Mouse (Mus musculus): ENCODE measurements around the gene Cd82.

The Cd82 gene

DNA sequence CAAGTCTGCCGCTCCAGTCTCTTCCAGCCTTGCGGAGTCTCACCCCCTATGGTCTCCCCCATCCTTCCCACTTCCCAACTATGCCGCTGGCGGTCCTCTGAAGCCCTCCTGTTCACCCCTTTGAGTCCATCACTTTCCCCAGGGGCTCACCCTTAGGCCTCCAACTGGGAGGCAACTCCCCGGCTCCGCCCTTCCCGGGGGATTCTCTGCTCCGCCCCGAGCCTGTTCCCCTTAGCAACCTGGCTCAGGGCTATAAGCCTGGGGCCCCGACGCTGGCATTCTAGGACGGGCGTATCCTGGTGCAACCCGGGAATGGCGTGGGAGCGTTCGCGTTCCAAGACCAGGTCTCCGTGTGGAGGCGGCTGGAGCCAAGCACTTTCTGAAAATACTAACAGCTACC lies at the start of gene Cd82:
TSS of gene Cd82 (minus strand) at position 381 of the 400 bp plus-strand sequence.
- DNase-seq (ENCODE audit: low spot score) = peak; percentile 85

DNA sequence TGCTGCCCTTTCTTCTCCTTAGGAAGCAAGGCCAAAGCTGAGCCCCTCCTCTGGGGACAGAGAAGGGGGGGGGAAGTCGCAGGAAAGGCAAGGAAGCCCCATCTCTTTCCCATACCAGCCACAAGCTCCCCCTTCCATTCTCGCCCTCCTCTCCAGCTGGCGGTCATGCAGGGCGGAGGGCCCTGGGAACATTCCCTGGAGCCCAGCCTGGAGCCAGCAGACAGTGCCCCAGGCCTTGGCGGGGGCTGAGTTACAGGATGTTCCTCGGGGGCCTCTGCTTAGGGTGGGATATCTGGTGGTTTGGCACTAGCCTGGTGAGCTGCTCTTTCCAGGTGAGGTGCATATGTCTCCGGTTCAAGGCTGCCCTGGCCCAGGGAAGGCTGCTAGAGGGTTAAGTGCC lies 49.2 kb upstream of the Cd82 start:
- DNase-seq (ENCODE audit: low spot score) = peak; percentile 49

DNA sequence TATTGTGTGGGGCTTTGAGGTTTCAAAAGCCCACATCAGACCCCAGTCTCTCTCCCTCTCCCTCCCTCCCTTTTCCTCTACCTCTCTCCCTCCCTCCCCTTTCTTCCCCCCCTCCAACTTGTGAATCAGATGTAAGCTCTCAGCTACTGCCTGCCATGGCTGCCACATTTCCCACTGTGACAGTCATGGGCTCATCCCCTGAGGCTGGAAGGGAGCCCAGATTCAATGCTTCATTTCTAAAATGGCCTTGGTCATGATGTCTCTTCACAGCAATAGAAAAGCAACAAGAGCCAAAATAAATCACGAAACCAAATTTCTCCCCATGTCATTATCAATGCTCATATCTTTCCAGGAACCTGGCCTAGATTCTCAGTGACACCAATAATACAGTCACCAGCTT lies 47.9 kb upstream of the Cd82 start:
- no peak for DNase-seq (ENCODE audit: low spot score)

DNA sequence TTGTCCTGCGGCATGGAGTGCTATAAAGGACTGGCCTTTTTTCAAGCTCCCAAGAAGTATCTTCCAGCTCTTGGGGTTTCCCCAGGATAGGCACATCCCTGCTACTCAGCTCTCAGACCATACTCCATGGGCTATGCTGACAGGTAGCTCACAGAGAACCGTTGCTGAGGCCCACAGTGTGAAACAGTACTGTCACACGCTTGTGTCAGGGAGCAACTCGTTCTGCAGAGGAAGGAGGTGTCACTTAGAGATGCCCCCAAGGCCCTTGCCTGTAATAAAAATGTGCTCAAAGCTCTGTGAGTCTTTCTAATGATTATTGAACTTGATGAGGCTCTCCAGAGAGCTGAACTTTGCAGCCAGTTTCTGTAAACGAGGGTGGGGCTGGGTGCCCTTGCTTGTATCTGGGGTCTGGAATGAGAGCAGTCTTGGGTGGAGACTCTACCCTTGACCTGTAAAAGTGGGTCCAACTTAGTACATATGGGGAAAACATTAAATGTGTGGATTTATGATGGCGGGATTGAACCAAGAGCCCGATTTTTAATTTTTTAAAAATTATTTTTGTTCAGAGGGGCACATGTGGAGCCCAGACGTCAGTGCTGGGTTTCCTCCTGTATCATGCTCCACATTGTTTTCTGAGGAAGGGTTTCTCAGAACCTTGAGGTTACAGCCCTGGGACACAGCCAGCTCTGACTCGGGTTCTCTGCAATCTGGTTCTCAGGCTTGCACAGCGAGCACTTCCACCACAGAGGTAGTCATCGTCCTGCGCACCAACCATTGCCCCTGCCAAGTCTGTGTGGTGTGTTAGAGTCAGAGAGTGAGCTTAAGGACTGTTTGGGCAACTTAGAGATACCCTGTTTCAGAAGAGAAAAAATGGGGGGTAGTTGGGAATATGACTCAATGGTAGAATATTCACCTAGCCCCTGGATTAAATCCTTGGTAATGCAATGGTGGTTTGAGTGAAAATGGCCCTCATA lies 47.1 kb upstream of the Cd82 start:
- no peak for DNase-seq (ENCODE audit: low spot score)

DNA sequence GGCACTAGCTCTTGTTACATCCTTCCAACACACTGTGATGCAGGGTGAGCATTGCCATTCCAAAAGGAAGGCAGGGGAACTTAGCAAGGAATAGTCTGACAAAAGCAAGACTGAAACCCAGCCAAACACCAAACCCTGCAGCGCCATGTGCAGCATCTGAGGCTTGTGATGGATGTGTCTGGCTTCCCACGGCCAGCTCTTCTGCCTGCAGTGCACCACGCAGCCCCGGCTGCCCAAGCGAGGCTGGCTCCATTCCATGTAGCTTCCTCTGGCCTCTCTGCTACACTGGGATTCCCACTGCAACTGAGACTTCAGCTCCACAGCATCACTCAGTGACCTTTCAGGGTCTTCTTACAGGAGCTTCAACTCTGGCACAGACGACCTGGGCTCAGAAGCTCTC lies 42.2 kb upstream of the Cd82 start:
- no peak for DNase-seq (ENCODE audit: low spot score)

DNA sequence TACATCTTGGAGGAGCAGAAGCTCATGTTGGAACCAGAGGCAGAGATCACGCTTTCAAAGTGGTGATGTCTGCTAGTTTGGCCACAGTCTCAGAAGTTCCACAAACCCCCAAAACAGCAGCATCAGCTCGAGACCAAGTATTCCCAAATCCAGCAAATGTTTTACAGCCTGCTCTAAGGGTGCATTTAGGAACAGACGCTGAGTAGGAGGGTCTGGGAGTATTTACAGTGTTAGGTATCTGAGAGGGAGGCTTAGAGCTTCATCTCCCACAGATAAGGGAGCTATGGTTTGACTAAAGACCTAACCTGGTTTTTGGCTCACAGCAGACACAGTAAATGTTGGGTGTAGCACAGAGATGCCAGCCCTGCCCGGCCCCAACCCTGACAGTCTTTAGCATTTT lies 40.4 kb upstream of the Cd82 start:
- no peak for DNase-seq (ENCODE audit: low spot score)

DNA sequence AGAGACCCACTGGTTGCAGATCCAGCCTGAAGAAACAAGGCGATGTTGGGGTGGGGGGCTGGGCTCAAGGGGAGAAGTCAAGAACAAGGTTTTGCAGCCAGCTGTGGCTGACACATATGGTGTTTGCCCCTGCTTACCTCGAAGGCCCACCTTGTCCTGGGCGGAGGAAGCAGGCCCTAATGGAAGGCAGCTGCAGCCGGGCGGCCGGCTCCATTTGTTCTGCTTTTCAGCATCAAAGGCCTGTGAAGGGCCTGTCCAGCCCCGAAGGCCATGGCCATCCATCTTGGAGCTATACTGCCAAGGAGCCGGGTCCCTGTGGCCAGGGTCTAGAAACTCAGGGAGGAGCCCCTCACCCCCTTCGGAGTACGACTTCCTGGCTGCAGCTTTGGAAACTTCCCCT lies 38.4 kb upstream of the Cd82 start:
- DNase-seq (ENCODE audit: low spot score) = no peak

DNA sequence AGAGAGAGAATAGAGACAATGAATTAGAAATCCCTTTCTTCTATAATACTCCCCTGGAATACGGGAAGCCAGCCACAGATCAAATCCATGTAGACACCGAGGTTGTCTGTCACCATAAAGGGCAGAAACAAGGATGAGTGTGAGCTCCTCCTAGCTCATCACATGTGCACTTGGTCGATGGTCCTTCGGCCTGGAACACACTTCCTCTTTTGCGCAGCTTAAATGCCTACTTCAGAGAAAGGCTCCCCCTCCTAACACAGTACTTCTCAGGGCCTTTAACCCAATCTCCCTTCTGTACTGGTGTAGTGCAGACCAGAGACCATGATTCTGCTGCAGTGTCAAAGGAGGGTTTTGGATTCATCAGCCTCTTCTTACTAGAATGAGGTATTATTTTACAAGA lies 34.3 kb upstream of the Cd82 start:
- no peak for DNase-seq (ENCODE audit: low spot score)

DNA sequence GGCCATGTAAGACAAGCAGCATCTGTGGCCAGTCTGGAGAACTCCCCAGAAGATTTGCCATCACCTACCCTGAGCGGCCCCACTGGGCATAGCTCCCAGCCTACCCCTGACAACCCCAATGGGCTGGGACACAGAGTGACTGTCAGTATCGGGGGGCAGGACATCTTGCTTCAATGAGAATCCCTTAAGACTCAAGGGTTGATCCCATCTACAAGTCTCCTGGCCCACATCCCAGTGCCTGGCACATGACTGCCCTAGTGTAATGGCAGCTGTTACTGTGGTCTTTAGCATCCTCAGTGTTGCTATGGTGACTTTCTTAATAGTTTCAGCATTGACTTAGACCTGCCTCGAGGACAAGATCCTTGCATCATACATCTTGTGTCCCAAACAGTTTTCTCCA lies 32.2 kb upstream of the Cd82 start:
- no peak for DNase-seq (ENCODE audit: low spot score)

DNA sequence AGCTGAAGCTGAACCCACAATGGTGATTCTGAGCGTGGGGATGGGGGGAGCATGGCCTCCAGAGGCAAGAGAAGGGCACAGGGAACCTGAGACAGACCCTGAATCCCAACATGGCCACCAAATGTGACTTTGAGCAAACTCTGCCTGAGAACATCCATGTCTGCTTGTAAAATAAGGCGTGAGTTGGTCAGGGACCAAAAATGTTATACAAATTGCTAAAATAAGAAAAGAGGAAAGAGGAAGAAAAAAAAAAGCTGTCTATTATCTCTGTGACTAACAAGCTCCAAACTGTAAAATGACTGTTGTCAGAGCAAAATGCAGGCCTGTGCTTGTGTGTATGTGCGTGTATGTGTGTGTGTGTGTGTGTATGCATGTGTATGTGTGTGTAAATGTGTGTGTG lies 30.6 kb upstream of the Cd82 start:
- no peak for DNase-seq (ENCODE audit: low spot score)

DNA sequence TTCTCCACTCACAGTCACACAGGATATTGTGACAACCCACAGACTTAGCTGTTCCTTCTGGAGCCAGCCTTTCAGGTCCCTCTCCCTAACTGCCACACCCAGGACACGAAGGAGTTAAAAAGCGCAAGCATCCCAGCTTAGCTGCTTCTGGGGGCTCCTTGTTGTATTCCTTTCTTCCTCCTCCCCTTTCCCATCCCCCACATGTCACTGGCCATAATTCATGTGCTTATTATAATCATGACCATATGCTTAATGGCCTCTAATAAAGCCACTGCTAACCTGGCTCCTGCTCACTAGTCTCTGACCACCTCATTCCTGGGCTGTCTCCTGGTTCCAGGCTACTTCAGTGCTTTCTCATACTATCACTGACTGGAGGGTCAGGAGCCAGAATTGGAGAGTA lies 27.6 kb upstream of the Cd82 start:
- DNase-seq (ENCODE audit: low spot score) = no peak

DNA sequence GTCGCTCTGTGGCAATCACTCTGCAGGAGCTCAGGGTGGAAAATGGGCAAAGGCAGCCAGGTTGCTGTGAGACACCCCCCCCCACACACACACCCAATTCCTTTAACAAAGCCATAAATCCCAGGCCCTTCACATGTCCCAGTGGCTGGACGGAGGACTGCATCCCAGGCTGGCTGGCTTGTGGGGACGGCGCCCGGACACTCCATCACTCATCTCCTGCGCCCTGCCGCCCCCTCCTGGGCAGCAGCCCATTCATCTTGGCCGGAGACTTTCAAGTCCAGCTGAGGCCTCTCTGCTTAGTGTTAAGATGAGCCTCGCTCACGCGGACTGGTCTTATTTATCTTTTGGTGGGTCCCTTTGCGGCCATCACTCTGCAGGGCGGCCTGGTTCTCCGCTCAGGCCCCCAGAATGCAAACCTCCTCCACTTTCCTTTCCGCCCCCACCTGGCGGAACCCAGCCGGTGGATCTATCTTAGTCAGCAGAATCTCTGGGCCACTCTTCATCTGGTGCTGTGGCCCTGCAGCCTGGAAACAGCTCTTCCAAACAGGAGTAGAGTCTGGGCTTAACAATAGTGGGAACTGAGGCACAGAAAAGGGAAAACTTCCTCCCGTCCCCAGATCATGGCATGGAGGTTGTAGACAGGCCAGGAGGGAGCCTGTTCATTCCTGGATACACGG lies 26.1 kb upstream of the Cd82 start:
- DNase-seq (ENCODE audit: low spot score) = no peak

DNA sequence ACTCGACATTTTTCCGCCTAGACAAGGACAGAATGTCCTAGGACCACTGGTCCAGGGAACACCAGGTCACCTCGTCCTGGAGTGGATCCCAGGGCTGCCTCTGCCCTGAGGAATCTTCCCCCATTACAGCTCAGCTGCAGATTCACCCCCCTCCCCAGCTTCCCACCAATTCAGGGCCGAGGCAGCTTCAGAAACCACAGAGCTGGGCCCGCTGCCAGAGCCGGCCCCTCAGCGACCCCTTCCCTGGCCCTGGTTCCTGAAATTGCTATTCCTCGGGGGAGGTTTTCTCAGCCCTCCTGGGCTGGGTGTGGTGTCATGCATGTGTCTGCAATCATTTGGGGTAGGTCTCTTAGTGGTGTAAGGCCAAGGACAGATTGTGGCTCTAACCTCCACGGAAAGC lies 22.5 kb upstream of the Cd82 start:
- DNase-seq (ENCODE audit: low spot score) = peak; percentile 69

DNA sequence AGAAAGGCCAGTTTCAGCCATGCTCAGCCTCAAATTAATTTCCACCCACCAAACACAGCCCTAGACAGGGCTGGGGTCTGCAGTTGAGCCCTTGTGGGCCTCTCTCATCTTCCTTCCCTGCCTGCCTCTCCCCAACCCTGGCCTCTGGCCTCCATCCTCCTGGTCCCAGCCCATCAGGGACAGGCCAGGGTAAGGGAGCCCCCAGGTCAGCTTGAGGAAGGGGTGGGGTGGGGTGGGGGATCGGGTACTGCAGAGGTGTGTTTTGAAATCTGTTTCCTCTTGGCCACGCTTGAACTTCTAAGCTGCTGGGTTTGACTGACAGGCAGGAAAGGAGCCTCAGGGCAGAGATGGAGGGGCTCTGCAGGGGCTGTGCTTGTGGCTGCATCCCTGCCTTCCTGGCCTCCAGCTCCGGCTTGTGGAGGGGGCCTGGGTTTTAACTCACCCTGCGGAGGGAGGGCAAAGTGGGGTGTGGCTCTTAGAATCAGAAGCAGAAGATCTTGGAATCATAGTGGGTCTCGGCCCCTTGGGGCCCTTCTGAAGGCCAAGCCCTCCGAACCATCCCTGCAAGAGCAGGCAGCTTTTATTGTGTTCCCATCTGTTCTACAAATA lies 19.2 kb upstream of the Cd82 start:
- DNase-seq (ENCODE audit: low spot score) = no peak

DNA sequence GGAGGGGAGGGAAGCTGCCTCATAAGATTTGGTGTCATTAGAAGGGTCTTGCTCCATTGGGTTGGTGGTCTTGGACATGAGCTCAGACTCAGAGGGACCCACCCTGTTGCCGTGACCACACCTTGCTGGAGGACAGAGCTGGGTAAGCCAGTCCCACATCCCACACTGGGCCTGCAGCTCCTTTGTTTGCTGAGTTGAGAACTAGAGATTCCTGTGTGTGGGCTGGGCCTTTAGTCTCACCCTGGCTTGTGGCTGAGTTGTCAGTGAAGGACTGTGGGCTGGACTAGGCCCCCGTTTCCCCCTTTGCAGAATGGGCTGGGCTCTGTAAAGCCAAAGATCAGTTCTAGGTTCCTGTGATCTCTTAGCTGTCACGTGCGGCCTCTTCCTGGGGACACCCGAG lies 15.8 kb upstream of the Cd82 start:
- no peak for DNase-seq (ENCODE audit: low spot score)

DNA sequence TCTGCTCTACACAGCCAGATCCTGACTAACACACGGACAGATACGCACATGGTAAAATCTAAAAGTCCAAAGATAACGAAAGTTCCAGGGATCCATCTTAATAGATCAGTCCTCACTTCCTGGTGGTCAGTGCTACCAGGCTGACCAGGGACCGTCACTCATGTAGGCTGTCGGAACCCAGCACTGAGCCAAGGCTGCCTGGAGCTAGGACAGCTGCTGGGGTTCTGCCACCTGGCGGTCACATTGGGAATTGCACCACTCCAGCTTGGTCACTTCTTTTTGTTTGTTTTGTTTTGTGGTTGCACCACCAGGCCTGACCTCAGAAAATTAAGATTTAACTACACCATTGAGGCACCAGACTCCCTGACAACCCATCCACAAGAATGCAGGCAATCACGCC lies 14.6 kb upstream of the Cd82 start:
- DNase-seq (ENCODE audit: low spot score) = peak; percentile 85

DNA sequence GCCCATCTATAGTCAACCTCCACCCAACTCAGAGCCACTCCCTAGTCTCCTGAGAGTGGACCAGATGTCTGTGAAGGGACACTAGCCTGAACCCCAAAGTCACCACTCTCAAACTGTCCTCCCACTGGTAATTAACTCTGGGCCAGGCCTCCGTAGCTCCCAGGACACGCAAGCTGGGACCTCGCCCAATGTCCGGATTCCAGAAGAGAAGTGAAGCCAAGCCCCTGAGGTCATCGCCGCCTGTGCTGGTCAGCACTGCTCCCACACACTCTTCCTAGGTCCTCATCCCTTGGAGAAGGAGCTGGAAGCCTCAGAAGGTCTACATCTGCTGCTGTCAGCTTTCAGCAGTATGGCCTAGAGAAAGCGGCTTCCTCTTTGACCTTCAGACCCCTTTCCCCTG lies 13.5 kb upstream of the Cd82 start:
- peak; percentile 61 for DNase-seq (ENCODE audit: low spot score)

DNA sequence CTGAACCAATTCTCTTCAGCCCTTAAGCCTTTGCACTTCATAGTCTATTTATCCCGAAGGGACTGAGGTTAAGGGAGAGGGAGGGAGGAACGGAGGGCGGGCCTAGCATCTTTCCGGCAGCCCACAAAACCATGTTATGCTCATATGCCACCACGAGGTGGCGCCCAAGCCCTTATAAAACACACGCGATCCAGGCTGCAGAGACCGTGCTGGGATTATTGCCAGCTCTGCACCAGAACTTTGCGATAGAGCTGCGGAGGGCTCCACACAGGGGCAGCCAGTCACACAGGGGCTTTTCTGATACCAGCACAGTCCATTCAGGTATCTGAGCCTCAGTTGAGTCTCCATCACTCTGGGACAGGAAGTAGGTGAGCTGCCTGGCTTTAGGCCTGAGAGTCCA lies 12.1 kb upstream of the Cd82 start:
- peak; percentile 94 for DNase-seq (ENCODE audit: low spot score)

DNA sequence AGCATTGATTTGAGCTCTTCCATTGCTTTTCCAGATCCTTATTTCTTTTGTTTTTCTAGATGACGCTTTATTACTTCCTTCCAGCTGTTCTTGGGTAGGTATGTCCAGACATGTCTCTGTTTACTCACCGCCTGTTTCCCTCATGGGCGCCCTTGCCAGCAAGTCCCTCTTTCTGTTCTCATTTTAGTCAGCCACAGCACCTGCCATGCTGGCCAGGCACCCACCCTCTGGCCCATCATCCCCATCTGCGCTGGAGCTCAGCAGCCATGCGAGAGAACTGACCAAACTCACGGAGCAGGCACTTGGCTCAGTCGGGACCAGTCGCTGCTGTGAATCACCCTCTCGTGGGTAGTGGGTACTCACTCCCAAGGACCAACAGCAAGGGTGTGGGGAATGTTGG lies 11.0 kb upstream of the Cd82 start:
- DNase-seq (ENCODE audit: low spot score) = no peak

DNA sequence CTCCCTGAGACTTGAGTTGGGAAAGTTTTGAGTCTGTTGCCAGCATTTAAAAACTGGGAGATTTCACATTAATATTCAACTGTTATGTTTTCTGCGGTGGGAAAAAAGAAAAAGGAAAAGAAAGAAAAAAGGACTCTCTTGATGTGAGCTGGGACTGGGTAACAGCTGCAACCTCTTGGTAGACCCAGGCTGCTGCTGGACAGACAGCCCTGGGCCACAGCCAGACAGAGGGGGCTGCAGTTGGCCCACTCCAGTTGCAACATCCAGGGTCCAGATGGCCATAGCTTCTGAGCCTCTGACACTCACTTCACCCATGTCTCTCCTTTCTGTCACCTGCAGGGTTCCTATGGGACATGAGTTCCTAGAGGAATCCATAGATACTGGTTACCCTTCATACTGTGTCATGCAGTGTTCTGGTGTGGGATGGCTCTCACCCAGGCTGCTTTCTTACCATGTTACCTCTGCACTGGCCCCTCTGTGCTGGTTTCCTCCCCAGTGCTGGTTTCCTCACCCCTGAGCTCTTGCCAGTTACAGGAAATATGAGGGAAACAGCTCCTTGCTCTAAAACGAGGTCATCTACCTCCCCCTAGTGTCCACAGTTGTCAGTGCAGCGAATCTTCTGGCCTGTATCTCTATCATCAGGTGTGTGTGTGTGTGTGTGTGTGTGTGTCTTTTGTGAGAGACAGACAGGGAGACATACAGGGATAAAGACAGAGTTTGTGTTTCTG lies 8.1 kb upstream of the Cd82 start:
- peak; percentile 84 for DNase-seq (ENCODE audit: low spot score)

DNA sequence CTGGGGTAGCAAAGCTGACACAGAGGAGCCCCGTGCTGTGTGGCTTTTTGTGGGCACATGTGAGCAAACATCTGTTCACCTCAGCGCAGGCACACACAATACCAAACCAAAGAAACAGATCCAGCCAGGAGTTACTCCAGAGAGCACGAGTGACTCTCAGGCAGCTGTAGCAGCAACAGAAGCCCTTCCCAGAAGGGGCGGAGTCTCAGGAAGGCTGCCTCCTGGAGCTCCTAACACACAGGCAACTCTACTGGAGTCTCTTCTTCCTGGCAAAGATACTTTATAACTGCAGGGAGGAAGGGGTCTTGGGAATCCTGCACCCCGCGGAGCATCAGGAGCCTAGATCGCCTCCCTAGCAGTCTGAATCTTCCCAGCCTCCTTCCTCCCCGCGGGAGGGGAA lies 7.2 kb upstream of the Cd82 start:
- peak; percentile 75 for DNase-seq (ENCODE audit: low spot score)

DNA sequence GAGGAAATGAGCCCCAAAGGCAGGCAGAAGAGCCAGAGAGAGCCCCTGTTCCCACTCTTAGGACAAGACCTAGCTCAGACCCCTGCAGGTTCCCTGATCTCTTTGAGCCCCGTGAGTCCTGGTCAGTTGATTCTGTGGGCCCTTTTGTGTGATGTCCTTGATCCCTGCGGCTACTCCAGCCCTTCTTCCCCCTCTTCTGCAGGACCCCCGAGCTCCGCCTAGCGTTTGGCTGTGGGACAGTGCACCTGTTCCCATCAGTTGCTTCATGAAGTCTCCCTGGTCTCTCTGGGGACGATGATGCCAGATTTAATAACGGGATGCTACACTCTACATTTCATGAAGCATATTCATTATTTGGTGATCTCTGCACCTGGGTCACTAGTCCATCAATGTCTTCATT lies 6.2 kb upstream of the Cd82 start:
- DNase-seq (ENCODE audit: low spot score) = peak; percentile 68
